Mouse (Mus musculus) lung, adult 2 months (tissue): ENCODE results near the gene Zfyve9. TPM values are rescaled to one million over a fixed set of nuclear protein-coding genes. Genes with fewer than 3 reads are reported as not detected.

Source experiments
- DNase-seq: peaks from one replicate; pipeline ENCODE4 v3.0.0; 2022
- H3K4me1 ChIP-seq: fragments of 200-500 bp; 2 replicates; pipeline ENCODE4 v1.6.1; 2011; ENCODE audit warnings: low read length; ENCODE audit not compliant: control insufficient read depth, insufficient read depth
- H3K4me3 ChIP-seq: fragments of 200-500 bp; replicated peaks from 2 replicates; pipeline ENCODE3; 2011; ENCODE audit warnings: low read depth, mild to moderate bottlenecking, control low read depth, low read length; ENCODE audit errors: extremely low read depth
- CTCF ChIP-seq: fragments of 200-500 bp; IDR thresholded peaks from 2 replicates; pipeline ENCODE4 v1.5.1; 2011; ENCODE audit warnings: mild to moderate bottlenecking, low read length, control low read depth; ENCODE audit not compliant: insufficient read depth
- POLR2A ChIP-seq: fragments of 200-500 bp; IDR thresholded peaks from 2 replicates; pipeline ENCODE4 v1.6.1; 2011; ENCODE audit warnings: low read depth, mild to moderate bottlenecking, control low read depth, low read length, borderline replicate concordance; ENCODE audit errors: extremely low read depth
- WGBS: fragments of 180-500 bp; shearing (Covaris S2); methylation state at CpG from one replicate; pipeline ENCODE4 v1.1.7; 2018; 5-methylcytosine and 5-hydroxymethylcytosine counted together
- polyA plus RNA-seq: library from polyadenylated mRNA; depleted of rRNA; stranded (reverse); fragments of >200 nt; gene quantifications from 2 replicates; pipeline ENCODE4 v1.2.3, GENCODE M21; 2012

The Zfyve9 gene
- polyA plus RNA-seq, 1 experiment: 7.0 TPM

GRCm38 (mm10) chr4:108664407-108664806, 116.2 kb downstream of the Zfyve9 start:
- Histone ChIP-seq H3K4me3 (no peak overlapping the region), H3K4me1 (no peaks in the 10 kb centered on the region)
- DNase-seq: no peak
- TF ChIP-seq POLR2A (no peak), CTCF (no peak)
- 46% methylated on average over 2 of the region's 2 CpGs for WGBS

- 43% methylated on average over 5 of the region's 5 CpGs for WGBS
- Histone ChIP-seq H3K4me1 (peaks cover 4% of the 10 kb centered on the region; the same call in 1 of the 2 replicates), H3K4me3 (no peak overlapping the region)
- DNase-seq: no peak
- no peak for TF ChIP-seq CTCF
- TF ChIP-seq POLR2A: no peak
Observed at GRCm38 (mm10) chr4:108638752-108639151, 141.8 kb downstream of the Zfyve9 start.

GRCm38 (mm10) chr4:108637721-108638120, 142.9 kb downstream of the Zfyve9 start:
- Histone ChIP-seq H3K4me1 (peaks cover 4% of the 10 kb centered on the region; the same call in 1 of the 2 replicates), H3K4me3 (no peak overlapping the region)
- TF ChIP-seq CTCF: no peak
- TF ChIP-seq POLR2A: no peak
- no peak for DNase-seq
- 91% methylated on average over 3 of the region's 3 CpGs for WGBS

GRCm38 (mm10) chr4:108635101-108635500, 145.5 kb downstream of the Zfyve9 start:
- no peak for DNase-seq
- peaks cover 4% of the 10 kb centered on the region; the same call in 1 of the 2 replicates for H3K4me1 ChIP-seq
- no peak for TF ChIP-seq CTCF
- TF ChIP-seq POLR2A: no peak
- H3K4me3 ChIP-seq: no peak overlapping the region

- DNase-seq: no peak
- WGBS: 79% methylated on average over 4 of the region's 4 CpGs
- Histone ChIP-seq H3K4me3 (no peak overlapping the region), H3K4me1 (peaks cover 4% of the 10 kb centered on the region; the same call in 1 of the 2 replicates)
- TF ChIP-seq POLR2A (no peak), CTCF (no peak)
Observed at GRCm38 (mm10) chr4:108634696-108635095, 145.9 kb downstream of the Zfyve9 start.

- DNase-seq: no peak
- H3K4me1 ChIP-seq: peaks cover 1% of the 10 kb centered on the region; the same call in 1 of the 2 replicates
- TF ChIP-seq CTCF (no peak), POLR2A (no peak)
- 83% methylated on average over 12 of the region's 12 CpGs for WGBS
- H3K4me3 ChIP-seq: no peak overlapping the region
Observed at GRCm38 (mm10) chr4:108633703-108634102, 146.9 kb downstream of the Zfyve9 start.

GRCm38 (mm10) chr4:108631616-108632015, 149.0 kb downstream of the Zfyve9 start:
- DNase-seq: no peak
- 92% methylated on average over 4 of the region's 4 CpGs for WGBS
- H3K4me1 ChIP-seq: no peaks in the 10 kb centered on the region
- TF ChIP-seq CTCF: no peak
- TF ChIP-seq POLR2A: no peak
- H3K4me3 ChIP-seq: no peak overlapping the region

- no peak for DNase-seq
- Histone ChIP-seq H3K4me1 (no peaks in the 10 kb centered on the region), H3K4me3 (no peak overlapping the region)
- TF ChIP-seq POLR2A (no peak), CTCF (no peak)
- 86% methylated on average over 9 of the region's 9 CpGs for WGBS
Observed at GRCm38 (mm10) chr4:108630096-108630495, 150.5 kb downstream of the Zfyve9 start.

GRCm38 (mm10) chr4:108629363-108629880, 151.2 kb downstream of the Zfyve9 start:
- Histone ChIP-seq H3K4me3 (no peak overlapping the region), H3K4me1 (no peaks in the 10 kb centered on the region)
- DNase-seq: no peak
- TF ChIP-seq POLR2A: no peak
- no peak for TF ChIP-seq CTCF
- 92% methylated on average over 7 of the region's 7 CpGs for WGBS

GRCm38 (mm10) chr4:108627066-108627465, 153.5 kb downstream of the Zfyve9 start:
- no peak overlapping the region for H3K4me3 ChIP-seq
- H3K4me1 ChIP-seq: no peaks in the 10 kb centered on the region
- 79% methylated on average over 5 of the region's 5 CpGs for WGBS
- TF ChIP-seq POLR2A: no peak
- no peak for TF ChIP-seq CTCF
- no peak for DNase-seq
